ENCODE assay signal across 23 mouse cellular contexts in genomic region chr5:149661428-149661827, GRCm38 (mm10). TPM values are rescaled to one million over a fixed set of nuclear protein-coding genes. Genes with fewer than 3 reads are reported as not detected.
A peak's percentile ranks its signal among the peaks of the same experiment; 100 is the strongest.
DNase-seq lines count a peak whose midpoint lies in the region; ATAC-seq and TF ChIP-seq lines count a peak whose summit lies in the region.
"Had no signal": no experiment of that assay in that cellular context is flagged by ENCODE, and none has a peak within 500 bp of the region (broad histone marks: within the 10 kb centered on the region; RNA-seq: fewer than 3 reads in every experiment).

No protein-coding gene starts in this region.

- H3K9ac ChIP-seq in kidney, postnatal 0 days (ENCODE audit: low read depth, low read length) = no peak overlapping the region
- H3K9ac ChIP-seq in kidney, embryonic 14.5 days (ENCODE audit: low read depth, low read length) = no peak overlapping the region
- no peak overlapping the region for H3K9ac ChIP-seq in liver, postnatal 0 days (replicated peaks)
- H3K9ac ChIP-seq: embryonic facial prominence, embryonic 13.5 days; forebrain, embryonic 12.5 days; heart, embryonic 15.5 days; hindbrain, embryonic 14.5 days had no signal

- H3K27me3 ChIP-seq in kidney, postnatal 0 days (ENCODE audit: insufficient read depth, low read length) = no peaks in the 10 kb centered on the region
- H3K27me3 ChIP-seq in kidney, embryonic 14.5 days (ENCODE audit: control insufficient read depth, insufficient read depth, low read length) = no peaks in the 10 kb centered on the region
- H3K27me3 ChIP-seq in liver, postnatal 0 days (ENCODE audit: insufficient read depth, low read length) = no peaks in the 10 kb centered on the region
- H3K27me3 ChIP-seq in E14TG2a.4 (ENCODE audit: insufficient read depth, low read length) = peaks cover 4% of the 10 kb centered on the region; the same call in 1 of the 2 replicates
- H3K27me3 ChIP-seq: embryonic facial prominence, embryonic 13.5 days; forebrain, embryonic 12.5 days; heart, embryonic 15.5 days had no signal

- TF ChIP-seq EP300 in liver, postnatal 0 days (IDR thresholded peaks at IDR 0.05; ENCODE audit: low read depth) = no peak

- H3K4me2 ChIP-seq in kidney, postnatal 0 days (ENCODE audit: low read length) = no peak overlapping the region
- H3K4me2 ChIP-seq in kidney, embryonic 14.5 days (replicated peaks; ENCODE audit: low read depth, low read length) = no peak overlapping the region
- H3K4me2 ChIP-seq in liver, postnatal 0 days (ENCODE audit: low read depth, low read length) = no peak overlapping the region
- H3K4me2 ChIP-seq: embryonic facial prominence, embryonic 13.5 days; forebrain, embryonic 12.5 days; heart, embryonic 11.5 days; heart, embryonic 15.5 days; hindbrain, embryonic 14.5 days had no signal

- no peak for DNase-seq in kidney, postnatal 0 days (ENCODE audit: low spot score)
- DNase-seq in liver, postnatal 0 days = no peak
- no peak for DNase-seq in liver
- DNase-seq in brain, embryonic 14.5 days (ENCODE audit: low read depth) = no peak
- no peak for DNase-seq in frontal cortex, adult 2 months (ENCODE audit: extremely low spot score in 1 of 2, low spot score in 1 of 2)
- DNase-seq: adrenal gland, postnatal 14 days; B cell, adult 2 months; cerebellum, adult 18-20 months; cerebellum, adult 9-11 months; cerebellum, postnatal 36 days; gastrocnemius, postnatal 14 days; heart, adult 2 months; heart, postnatal 14 days had no signal

- H3K36me3 ChIP-seq in kidney, postnatal 0 days (ENCODE audit: insufficient read depth, low read length) = no peaks in the 10 kb centered on the region
- H3K36me3 ChIP-seq in kidney, embryonic 14.5 days (ENCODE audit: control insufficient read depth, insufficient read depth, low read length) = no peaks in the 10 kb centered on the region
- H3K36me3 ChIP-seq in liver, postnatal 0 days (replicated peaks; ENCODE audit: insufficient read depth, low read length) = no peaks in the 10 kb centered on the region
- H3K36me3 ChIP-seq in E14TG2a.4 (ENCODE audit: insufficient read depth, low read length) = no peaks in the 10 kb centered on the region
- H3K36me3 ChIP-seq: embryonic facial prominence, embryonic 13.5 days; forebrain, embryonic 12.5 days; heart, embryonic 15.5 days had no signal

- H3K9me3 ChIP-seq in kidney, postnatal 0 days (replicated peaks; ENCODE audit: low read length) = no peaks in the 10 kb centered on the region
- no peaks in the 10 kb centered on the region for H3K9me3 ChIP-seq in kidney, embryonic 14.5 days (ENCODE audit: control insufficient read depth, low read length)
- H3K9me3 ChIP-seq in liver, postnatal 0 days (ENCODE audit: low read length) = no peaks in the 10 kb centered on the region
- peaks cover 5% of the 10 kb centered on the region for H3K9me3 ChIP-seq in E14TG2a.4 (ENCODE audit: low read length)
- H3K9me3 ChIP-seq: heart, embryonic 15.5 days had no signal

- no peaks in the 10 kb centered on the region for H3K4me1 ChIP-seq in kidney, postnatal 0 days (replicated peaks; ENCODE audit: insufficient read depth, low read length)
- H3K4me1 ChIP-seq in kidney, embryonic 14.5 days (ENCODE audit: control insufficient read depth, insufficient read depth, low read length) = no peaks in the 10 kb centered on the region
- no peaks in the 10 kb centered on the region for H3K4me1 ChIP-seq in liver, postnatal 0 days (ENCODE audit: insufficient read depth)
- H3K4me1 ChIP-seq in E14TG2a.4 (replicated peaks; ENCODE audit: low read depth, low read length) = peaks cover 27% of the 10 kb centered on the region
- H3K4me1 ChIP-seq: embryonic facial prominence, embryonic 13.5 days; forebrain, embryonic 12.5 days; heart, embryonic 15.5 days had no signal

- WGBS in kidney, postnatal 0 days = 83% methylated on average over 6 of the region's 6 CpGs
- 89% methylated on average over 6 of the region's 6 CpGs for WGBS in kidney, embryonic 14.5 days
- WGBS in liver, postnatal 0 days (ENCODE audit: insufficient replicate concordance) = 84% methylated on average over 6 of the region's 6 CpGs

- TF ChIP-seq CTCF in kidney, postnatal 0 days (IDR thresholded peaks at IDR 0.05; ENCODE audit: low read depth) = 0 out of 2 replicates have a peak, but pooled peaks have one; percentile 12
- TF ChIP-seq CTCF in liver, postnatal 0 days (IDR thresholded peaks at IDR 0.05; ENCODE audit: low read depth) = peak; percentile 23; the same call in 1 of the 2 replicates
- TF ChIP-seq CTCF in E14TG2a.4 (conservative IDR thresholded peaks at IDR 0.05; ENCODE audit: low read length) = peak; percentile 50
- peak; percentile 5; the same call in 1 of the 2 replicates for TF ChIP-seq CTCF in brain, embryonic 14.5 days (IDR thresholded peaks at IDR 0.05; ENCODE audit: borderline replicate concordance, extremely low read depth, insufficient read depth, insufficient read length)

- no peak overlapping the region for H3K4me3 ChIP-seq in kidney, postnatal 0 days (replicated peaks; ENCODE audit: low read depth, low read length)
- no peak overlapping the region for H3K4me3 ChIP-seq in kidney, embryonic 14.5 days (ENCODE audit: low read length)
- no peak overlapping the region for H3K4me3 ChIP-seq in liver, postnatal 0 days (ENCODE audit: low read depth, low read length)
- no peak overlapping the region for H3K4me3 ChIP-seq in E14TG2a.4 (replicated peaks; ENCODE audit: low read length)
- H3K4me3 ChIP-seq: embryonic facial prominence, embryonic 13.5 days; forebrain, embryonic 12.5 days; heart, adult 2 months; heart, embryonic 15.5 days had no signal

- no peak for ATAC-seq in kidney, postnatal 0 days (replicated peaks; ENCODE audit: low FRiP score, low read depth)
- ATAC-seq in kidney, embryonic 14.5 days (ENCODE audit: low FRiP score, low TSS enrichment) = no peak
- ATAC-seq in liver, postnatal 0 days = no peak
- ATAC-seq: activated CD4-positive, CD25-positive, alpha-beta regulatory T cell, adult 4 months; CD4-positive, CD25-positive, alpha-beta regulatory T cell, adult 4 months; forebrain, embryonic 16.5 days had no signal

- H3K27ac ChIP-seq in kidney, postnatal 0 days = no peak overlapping the region
- H3K27ac ChIP-seq in kidney, embryonic 14.5 days (ENCODE audit: low read depth, low read length) = no peak overlapping the region
- H3K27ac ChIP-seq in liver, postnatal 0 days (ENCODE audit: low read depth) = no peak overlapping the region
- H3K27ac ChIP-seq: embryonic facial prominence, embryonic 13.5 days; forebrain, embryonic 12.5 days; heart, adult 2 months; heart, embryonic 15.5 days; hindbrain, embryonic 14.5 days had no signal

- no peak for TF ChIP-seq POLR2A in brain, embryonic 14.5 days (IDR thresholded peaks at IDR 0.05; ENCODE audit: borderline replicate concordance, extremely low read depth, insufficient read depth, insufficient read length, poor library complexity, severe bottlenecking)

RNA-seq across cellular contexts. Expression of gene B3glct, which starts 16.6 kb away (rescaled TPM):
- polyA plus RNA-seq in kidney, postnatal 0 days (2015; fragmentation: Nextera tagmentation; extraction: Ambion mirVana) = 15.4 and 16.3 TPM in 2 replicates
- polyA plus RNA-seq in kidney, embryonic 14.5 days (2014; fragmentation: Nextera tagmentation; extraction: Ambion mirVana) = 17.7 and 21.9 TPM in 2 replicates
- 2.5 TPM in 2 replicates for polyA plus RNA-seq in liver, postnatal 0 days (2015; fragmentation: Nextera tagmentation; extraction: Ambion mirVana)
- 18.0 and 20.4 TPM in 2 replicates for polyA plus RNA-seq in brain, embryonic 14.5 days (2012; rRNA removed)
- 18.0 and 22.1 TPM in 2 replicates for polyA plus RNA-seq in frontal cortex, adult 2 months (2012; rRNA removed)

RNA-seq across cellular contexts. Expression of gene Hsph1, which starts 25.3 kb away (rescaled TPM):
- 25.0 and 27.4 TPM in 2 replicates for polyA plus RNA-seq in kidney, postnatal 0 days (2015; fragmentation: Nextera tagmentation; extraction: Ambion mirVana)
- 35.4 and 68.4 TPM in 2 replicates for polyA plus RNA-seq in kidney, embryonic 14.5 days (2014; fragmentation: Nextera tagmentation; extraction: Ambion mirVana)
- 5.1 and 6.4 TPM in 2 replicates for polyA plus RNA-seq in liver, postnatal 0 days (2015; fragmentation: Nextera tagmentation; extraction: Ambion mirVana)
- polyA plus RNA-seq in brain, embryonic 14.5 days (2012; rRNA removed) = 67.6 and 99.0 TPM in 2 replicates
- polyA plus RNA-seq in frontal cortex, adult 2 months (2012; rRNA removed) = 192 and 200 TPM in 2 replicates
